In the genomic region with DNA sequence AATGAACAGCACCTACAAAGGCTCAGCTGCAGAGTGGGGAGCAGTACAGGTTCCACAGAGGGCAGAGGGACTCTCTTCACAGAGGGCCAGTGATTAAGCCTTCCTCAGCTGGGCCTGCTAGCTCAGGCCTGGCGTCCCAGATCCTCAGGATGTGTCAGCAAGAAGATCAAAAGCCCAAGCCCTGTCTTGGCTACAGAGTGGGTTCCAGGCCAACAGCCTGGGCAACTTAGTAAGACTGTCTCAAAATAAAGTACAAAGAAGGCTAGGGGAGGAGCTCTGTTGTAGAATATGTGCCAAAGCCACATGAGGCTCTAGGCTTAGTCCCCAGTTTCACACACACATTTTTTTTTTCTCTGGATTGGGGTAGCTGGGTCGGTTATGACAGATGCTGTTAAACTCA, we compare ENCODE assay signal across 12 mouse cellular contexts. TPM values are rescaled to one million over a fixed set of nuclear protein-coding genes. Genes with fewer than 3 reads are reported as not detected.
DNase-seq lines count a peak whose midpoint lies in the region.
"Had no signal": no experiment of that assay in that cellular context is flagged by ENCODE, and none has a peak within 500 bp of the region (broad histone marks: within the 10 kb centered on the region; RNA-seq: fewer than 3 reads in every experiment).

No protein-coding gene starts in this region.

- DNase-seq in gastrocnemius, postnatal 25 days: peak; percentile 43
- no peak for DNase-seq in gastrocnemius, postnatal 4 days (ENCODE audit: low spot score in 2 of 2)
- DNase-seq in lung, postnatal 14 days: peak; percentile 16
- DNase-seq in lung, postnatal 25 days (ENCODE audit: low spot score): no peak
- peak; percentile 55 for DNase-seq in Muller cell, postnatal 12 days (ENCODE audit: inconsistent ontology term)
- peak; percentile 86 for DNase-seq in fibroblast of lung, adult 2 months (ENCODE audit: low read depth)
- DNase-seq in T-cell, adult 2 months (ENCODE audit: low spot score): no peak
- DNase-seq: cerebellum, adult 9-10 months; kidney, adult 11 months; retina, postnatal 1 day; right cerebral cortex, postnatal 4 days; thymus, postnatal 14 days had no signal

RNA-seq across cellular contexts. Expression of gene Clec16a, which starts 29.8 kb away (rescaled TPM):
- 10 to 100 TPM; 51.2 to 62.2 TPM for total RNA-seq in gastrocnemius, postnatal 25 days (2021)
- total RNA-seq in gastrocnemius, postnatal 4 days (2021): 10 to 100 TPM; 22.3 to 26.2 TPM

RNA-seq across cellular contexts. Expression of gene Dexi, which starts 32.1 kb away (rescaled TPM):
- 10 to 100 TPM; 43.0 to 43.1 TPM for total RNA-seq in gastrocnemius, postnatal 25 days (2021)
- 10 to 100 TPM; 32.9 to 37.5 TPM for total RNA-seq in gastrocnemius, postnatal 4 days (2021)

Comparison
In these comparisons a context has a peak if more than half of its experiments do, and no peak if none do; other contexts are left out.
1. DNase-seq: peak in gastrocnemius, postnatal 25 days (single experiment), lung, postnatal 14 days (single experiment), Muller cell, postnatal 12 days (single experiment) and fibroblast of lung, adult 2 months (single experiment); none in gastrocnemius, postnatal 4 days (0 of 2), lung, postnatal 25 days (single experiment) and T-cell, adult 2 months (single experiment).